Mouse (Mus musculus): ENCODE measurements around the gene Fkbp8.

Fkbp8 gene

GRCm38 (mm10) chr8:70529741-70530161 is 2.2 kb downstream of the Fkbp8 start:
- DNase-seq: no peak

DNA sequence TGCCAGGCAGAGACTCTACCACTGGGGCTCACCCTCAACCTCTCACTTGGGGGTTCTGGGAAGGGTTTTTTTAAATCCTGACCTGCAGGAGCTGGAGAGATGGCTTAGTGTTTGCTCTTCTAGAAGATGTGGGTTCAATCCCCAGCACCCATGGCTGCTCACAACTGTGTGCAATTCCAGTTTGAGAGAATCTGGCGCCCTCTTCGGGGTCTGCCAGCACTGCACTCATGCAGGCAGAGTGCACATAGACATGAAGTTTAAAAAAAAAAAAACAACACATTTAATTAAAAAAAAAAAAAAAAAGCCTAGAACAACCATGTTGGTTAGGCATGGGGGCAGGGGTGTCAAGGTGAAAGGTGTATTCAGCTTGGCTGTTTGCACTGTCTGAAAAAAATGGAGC is 2.8 kb downstream of the Fkbp8 start:
- DNase-seq: no peak

- DNase-seq: no peak
Measured at GRCm38 (mm10) chr8:70534281-70534680, 6.8 kb downstream of the Fkbp8 start.

DNA sequence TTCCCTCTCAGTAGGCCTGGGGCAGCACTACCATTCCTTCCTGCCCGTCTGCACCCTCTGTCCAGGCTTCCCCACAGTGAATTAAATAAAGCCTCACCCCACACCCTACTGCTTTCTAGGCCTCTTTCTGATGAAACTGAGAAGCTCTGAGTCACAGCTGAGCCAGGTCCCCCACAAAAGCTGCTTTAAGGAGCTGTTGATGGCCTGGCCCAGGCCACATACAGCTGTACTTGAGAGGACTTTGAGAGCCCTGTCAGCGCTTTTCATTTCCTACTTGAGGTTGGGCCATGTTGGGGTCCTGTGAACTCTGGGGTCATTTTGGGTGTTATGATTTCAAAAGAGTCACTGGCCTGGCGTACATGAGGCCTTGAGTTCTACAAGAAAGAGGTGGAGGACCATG is 7.7 kb downstream of the Fkbp8 start:
- no peak for DNase-seq

DNA sequence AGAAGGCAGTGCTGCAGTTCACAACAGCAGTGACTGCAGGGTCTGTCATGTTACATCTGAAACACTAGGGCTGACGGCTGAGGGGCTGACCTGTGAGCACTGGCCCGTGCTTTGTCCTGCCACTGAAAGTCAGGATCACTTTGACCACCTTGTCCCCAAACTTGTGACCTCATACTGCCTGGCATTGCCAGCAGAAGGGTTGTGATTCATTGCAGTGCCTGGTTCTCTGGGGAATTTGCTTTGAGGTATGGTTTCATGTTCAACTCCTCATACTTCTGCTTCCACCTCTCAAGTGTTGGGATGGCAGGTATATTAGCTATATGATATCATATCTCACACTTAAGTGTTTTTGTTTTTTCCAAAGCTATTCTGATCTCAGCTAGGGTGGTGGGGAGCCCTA is 8.2 kb downstream of the Fkbp8 start:
- no peak for DNase-seq

DNA sequence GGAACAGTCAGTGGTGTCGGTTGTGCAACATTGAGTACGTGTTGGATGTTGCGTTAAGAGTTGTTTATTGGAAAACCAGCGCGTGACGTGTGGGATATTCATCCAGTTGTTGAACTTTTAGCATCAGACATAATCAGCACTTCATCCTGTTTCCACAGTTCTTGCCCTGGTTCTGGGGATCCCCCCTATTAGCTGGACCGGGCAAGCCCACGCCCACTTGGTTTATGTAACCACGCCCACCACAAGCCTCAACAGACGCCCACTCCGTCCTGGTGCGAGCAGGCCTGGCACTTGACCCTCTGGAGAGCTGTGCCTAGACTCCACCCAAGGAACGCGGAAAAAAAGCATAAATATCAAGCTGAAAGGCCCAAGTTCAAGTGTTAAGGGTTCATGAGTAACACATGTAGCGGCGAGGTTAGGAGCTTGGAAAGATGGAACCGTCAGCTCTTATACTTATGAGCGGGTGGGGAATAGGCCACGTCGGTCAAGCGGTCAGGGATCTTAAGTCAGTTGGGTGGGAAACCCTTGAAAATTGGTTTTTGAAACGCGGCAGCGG is 10.6 kb downstream of the Fkbp8 start:
- peak; percentile 73 for DNase-seq

DNA sequence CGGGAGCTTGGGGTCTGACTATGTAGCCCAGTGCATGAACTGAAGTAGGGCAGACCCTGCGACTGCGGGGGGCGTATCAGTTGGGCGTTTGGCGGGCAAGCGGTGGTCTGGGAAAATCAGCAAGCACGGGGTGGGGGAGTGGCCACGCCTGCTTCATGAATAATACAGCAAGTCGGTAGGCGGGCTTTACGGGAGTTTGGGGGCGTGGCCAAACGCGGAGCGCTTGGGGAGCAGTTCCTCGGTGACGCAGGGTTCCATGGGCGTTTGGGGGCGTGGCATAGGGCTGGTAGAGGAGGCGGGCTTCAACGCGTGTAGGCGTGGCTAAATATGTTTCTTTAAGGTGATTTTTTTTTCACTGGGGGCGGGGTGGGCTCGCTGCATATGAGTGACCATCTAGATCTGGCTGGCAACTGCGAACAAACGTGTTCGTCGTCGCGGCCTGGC is 11.1 kb downstream of the Fkbp8 start:
- DNase-seq: peak; percentile 100

DNA sequence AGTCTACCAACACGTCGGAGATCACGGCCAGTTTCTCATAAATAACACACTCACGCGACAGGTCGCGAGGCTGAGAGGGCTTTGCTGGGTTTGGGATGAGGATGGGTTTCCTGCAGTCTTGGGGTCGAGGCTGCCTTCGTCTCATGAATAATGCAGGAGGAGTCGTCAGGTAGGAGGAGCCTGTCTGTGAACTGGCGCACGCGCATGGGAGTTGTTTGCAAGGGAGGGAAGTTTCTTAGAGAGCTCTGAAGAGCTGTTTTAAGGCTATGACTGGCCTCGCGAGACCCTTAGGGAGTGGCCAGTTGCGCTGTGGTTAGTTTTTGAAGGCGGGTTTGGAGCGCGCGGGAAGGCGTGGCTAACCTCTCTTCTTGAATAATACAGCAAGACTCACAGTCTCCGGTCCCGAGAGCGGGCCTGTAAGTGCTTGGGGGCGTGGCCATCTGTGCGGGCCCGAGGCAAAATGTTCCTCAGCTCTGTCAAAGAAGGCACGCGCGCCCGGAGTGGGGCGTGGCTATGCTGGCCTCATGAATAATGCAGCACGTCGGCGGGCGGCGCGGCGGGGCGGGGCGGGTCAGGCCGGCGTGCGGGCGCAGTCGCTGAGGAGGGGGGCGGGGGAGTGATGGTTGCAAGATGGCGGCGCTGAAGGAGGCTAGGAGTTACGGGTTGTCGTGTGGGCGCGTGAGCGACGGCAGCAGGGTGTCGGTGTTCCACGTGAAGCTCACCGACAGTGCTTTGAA is 11.7 kb downstream of the Fkbp8 start, which contains the start of gene Ell:
Gene Ell (plus strand): TSS at position 381 of the 737 bp plus-strand sequence.
- DNase-seq: peak; percentile 100

- DNase-seq: no peak
Measured at GRCm38 (mm10) chr8:70540013-70540506, 12.5 kb downstream of the Fkbp8 start.

DNA sequence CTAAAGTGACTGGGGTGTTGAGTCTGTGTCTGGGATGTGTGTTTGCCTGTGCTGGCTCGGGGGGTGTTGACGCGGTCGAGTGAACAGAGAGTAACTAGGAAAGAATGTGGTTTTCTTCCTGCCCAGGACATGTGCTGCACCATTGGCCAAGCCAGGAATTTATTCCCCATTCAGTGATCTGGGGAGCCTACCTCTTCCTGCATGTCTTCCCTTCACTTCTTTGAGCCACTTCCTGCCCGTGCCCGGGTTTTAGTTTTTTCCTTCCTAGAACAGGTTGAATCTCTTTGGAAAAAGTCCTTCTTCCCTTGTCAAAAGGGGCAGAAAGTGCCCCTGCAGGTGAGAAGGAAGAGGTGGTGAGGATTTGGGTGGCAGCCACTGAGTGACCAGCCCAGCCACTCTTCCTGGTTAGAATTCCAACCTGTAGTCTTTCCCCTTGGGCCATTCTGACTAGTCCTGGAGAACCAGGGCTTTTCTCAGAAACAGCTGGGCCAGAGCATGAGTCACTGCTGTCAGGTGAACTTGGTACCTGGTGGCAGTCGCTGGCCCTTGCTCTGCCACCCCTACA is 13.1 kb downstream of the Fkbp8 start:
- DNase-seq: no peak

GRCm38 (mm10) chr8:70541081-70541480 is 13.6 kb downstream of the Fkbp8 start:
- DNase-seq: no peak

- DNase-seq: peak; percentile 56
Measured at GRCm38 (mm10) chr8:70544200-70544687, 16.7 kb downstream of the Fkbp8 start.

DNA sequence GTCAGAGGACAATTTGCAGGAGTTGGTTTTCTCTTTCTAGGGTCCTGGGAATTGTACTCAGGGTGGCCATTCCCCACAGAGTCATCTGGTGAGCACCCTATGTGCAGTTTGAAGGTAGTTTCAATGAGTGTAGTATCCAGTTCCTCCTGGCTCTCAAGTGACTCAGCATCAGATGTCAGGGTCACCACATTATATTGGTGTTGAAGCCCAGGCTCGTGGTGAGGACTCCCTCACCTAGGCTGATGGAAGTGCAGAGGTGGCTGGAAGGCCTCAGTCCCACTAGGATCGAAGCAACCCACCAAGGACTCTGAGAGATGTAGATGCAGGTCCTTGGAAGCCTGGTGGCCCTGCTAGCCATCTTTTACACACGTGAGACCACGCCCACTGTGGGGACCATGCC is 18.9 kb downstream of the Fkbp8 start:
- no peak for DNase-seq

DNA sequence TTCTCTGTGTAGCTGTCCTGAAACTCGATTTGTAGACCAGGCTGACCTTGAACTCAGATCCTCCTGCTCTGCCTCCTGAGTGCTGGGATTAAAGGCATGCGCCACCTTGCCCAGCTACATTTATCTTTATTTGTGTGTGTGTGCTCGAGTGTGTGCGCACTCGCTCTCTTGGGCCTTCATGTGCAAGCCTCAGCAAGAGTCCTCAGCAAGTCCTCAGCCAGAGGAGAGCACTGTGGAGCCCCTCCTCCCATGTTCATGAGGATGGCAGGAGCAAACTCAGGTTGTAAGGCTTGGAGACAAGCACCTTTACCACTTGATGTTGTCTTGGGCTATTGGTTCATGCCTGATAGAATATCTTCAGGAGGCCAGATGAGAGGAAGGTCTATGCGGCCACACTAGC is 20.2 kb downstream of the Fkbp8 start:
- DNase-seq: no peak

DNA sequence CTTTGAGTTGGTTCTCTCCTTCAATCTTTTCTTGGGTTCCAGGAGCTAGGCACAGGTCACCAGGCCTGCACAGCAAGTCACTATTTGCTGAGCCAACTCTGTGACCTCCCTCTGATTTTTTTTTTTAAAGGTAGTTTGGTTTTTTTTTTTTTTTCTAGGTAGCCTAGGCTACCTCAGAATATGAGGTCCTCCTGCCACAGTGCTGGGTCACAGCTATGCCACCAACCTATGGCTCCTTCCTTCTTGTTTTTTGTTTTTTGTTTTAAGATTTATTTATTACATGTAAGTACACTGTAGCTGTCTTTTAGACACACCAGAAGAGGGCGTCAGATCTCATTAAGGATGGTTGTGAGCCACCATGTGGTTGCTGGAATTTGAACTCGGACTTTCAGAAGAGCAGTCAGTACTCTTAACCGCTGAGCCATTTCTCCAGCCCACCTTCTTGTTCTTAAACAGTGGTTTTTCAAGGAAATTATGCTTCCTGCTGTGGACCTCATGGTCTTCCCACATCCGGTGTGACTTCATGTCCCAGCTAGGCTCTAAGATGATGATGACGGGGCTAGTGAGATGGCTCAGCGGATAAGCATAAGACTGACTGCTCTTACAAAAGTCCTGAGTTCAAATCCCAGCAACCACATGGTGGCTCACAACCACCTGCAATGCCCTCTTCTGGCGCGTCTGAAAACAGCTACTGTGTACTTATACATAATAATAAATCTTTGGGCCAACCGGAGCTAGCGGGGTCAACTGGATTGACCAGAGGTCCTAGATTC is 22.1 kb downstream of the Fkbp8 start:
- no peak for DNase-seq

- no peak for DNase-seq
Measured at GRCm38 (mm10) chr8:70551558-70552161, 24.1 kb downstream of the Fkbp8 start.

DNA sequence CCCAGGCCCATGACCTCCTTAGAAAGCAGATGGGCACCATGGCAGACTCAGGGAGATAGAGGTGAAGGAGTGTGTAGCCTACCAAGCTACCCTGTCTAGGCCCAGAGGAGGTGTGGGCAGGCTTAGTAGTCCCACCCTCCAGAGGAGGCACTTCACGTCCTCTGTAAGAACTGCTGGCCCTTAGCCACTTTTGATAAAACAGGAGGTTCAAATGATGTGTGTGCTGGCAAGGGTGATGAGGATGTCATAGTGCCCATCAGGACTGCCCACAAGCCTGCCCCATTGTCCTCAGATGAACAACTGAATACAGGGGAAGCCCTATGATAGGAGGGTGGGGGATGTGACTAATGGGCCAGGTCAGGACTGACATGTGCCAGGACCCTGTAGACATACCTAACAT is 25.3 kb downstream of the Fkbp8 start:
- peak; percentile 40 for DNase-seq

- DNase-seq: peak; percentile 63
Measured at GRCm38 (mm10) chr8:70553740-70554139, 26.2 kb downstream of the Fkbp8 start.

GRCm38 (mm10) chr8:70555079-70555747 is 27.7 kb downstream of the Fkbp8 start:
- no peak for DNase-seq

DNA sequence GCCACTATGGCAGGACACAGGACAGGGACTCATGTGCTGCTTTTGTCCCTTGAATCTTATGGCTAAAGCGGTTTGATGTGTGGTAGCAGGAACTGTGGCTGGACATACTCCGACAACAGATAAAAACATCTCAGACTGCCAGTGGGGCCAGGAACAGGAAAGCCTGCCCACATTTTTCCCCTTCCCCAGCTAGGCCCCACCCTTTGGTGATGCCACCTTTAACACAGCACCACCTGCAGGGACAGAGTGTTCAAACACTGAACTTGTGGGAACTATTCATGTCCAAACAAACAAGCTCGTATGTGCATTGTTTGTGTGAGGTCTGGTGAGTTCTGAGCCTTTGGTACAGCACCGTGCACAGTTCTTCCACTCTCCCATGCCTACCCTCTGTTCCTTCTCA is 30.8 kb downstream of the Fkbp8 start:
- DNase-seq: no peak

GRCm38 (mm10) chr8:70558983-70559382 is 31.5 kb downstream of the Fkbp8 start:
- DNase-seq: no peak

- DNase-seq: peak; percentile 73
Measured at GRCm38 (mm10) chr8:70560096-70560495, 32.6 kb downstream of the Fkbp8 start.
